Mouse (Mus musculus): ENCODE measurements around the gene Psat1. TPM values are rescaled to one million over a fixed set of nuclear protein-coding genes. Genes with fewer than 3 reads are reported as not detected.
A peak's percentile ranks its signal among the peaks of the same experiment; 100 is the strongest.

The Psat1 gene
- polyA plus RNA-seq, 1 experiment from 2014 or later: 104 TPM

- Histone ChIP-seq H3K36me3 (peaks cover 99% of the 10 kb centered on the region), H3K27me3 (ENCODE audit: insufficient read depth, poor library complexity, severe bottlenecking) (no peaks in the 10 kb centered on the region), H3K4me3 (no peak overlapping the region), H3K4me1 (replicated peaks) (no peaks in the 10 kb centered on the region), H3K27ac (no peak overlapping the region), H3K9me3 (no peaks in the 10 kb centered on the region)
- 92% methylated on average over 9 of the region's 9 CpGs for WGBS
- DNase-seq (ENCODE audit: low spot score): no peak
These were observed 33.7 kb downstream of the Psat1 start for GRCm38 (mm10) chr19:15913249-15913997.

- peaks cover 99% of the 10 kb centered on the region for H3K36me3 ChIP-seq
- H3K27ac ChIP-seq: no peak overlapping the region
These were observed 35.7 kb downstream of the Psat1 start for GRCm38 (mm10) chr19:15911441-15911840.

GRCm38 (mm10) chr19:15910987-15911386, 36.1 kb downstream of the Psat1 start:
- DNase-seq (ENCODE audit: low spot score): no peak
- WGBS: 92% methylated on average over 3 of the region's 3 CpGs
- Histone ChIP-seq H3K36me3 (peaks cover 99% of the 10 kb centered on the region), H3K27me3 (ENCODE audit: insufficient read depth, poor library complexity, severe bottlenecking) (no peaks in the 10 kb centered on the region), H3K27ac (no peak overlapping the region), H3K4me1 (replicated peaks) (no peaks in the 10 kb centered on the region), H3K9me3 (no peaks in the 10 kb centered on the region), H3K4me3 (no peak overlapping the region)

More at GRCm38 (mm10) chr19:15911441-15911840, 35.7 kb downstream of the Psat1 start:
- H3K4me1 ChIP-seq (replicated peaks): no peaks in the 10 kb centered on the region
- H3K4me3 ChIP-seq: no peak overlapping the region
- H3K27me3 ChIP-seq (ENCODE audit: insufficient read depth, poor library complexity, severe bottlenecking): no peaks in the 10 kb centered on the region
- no peak for DNase-seq (ENCODE audit: low spot score)
- 94% methylated on average over 5 of the region's 5 CpGs for WGBS
- H3K9me3 ChIP-seq: no peaks in the 10 kb centered on the region

- Histone ChIP-seq H3K36me3 (peaks cover 100% of the 10 kb centered on the region), H3K27ac (no peak overlapping the region), H3K9me3 (no peaks in the 10 kb centered on the region), H3K4me3 (no peak overlapping the region), H3K4me1 (replicated peaks) (no peaks in the 10 kb centered on the region), H3K27me3 (ENCODE audit: insufficient read depth, poor library complexity, severe bottlenecking) (no peaks in the 10 kb centered on the region)
- no peak for DNase-seq (ENCODE audit: low spot score)
- WGBS: 100% methylated on average over 1 of the region's 1 CpGs
These were observed 36.6 kb downstream of the Psat1 start for GRCm38 (mm10) chr19:15910488-15910887.

- DNase-seq (ENCODE audit: low spot score): no peak
- Histone ChIP-seq H3K36me3 (peaks cover 85% of the 10 kb centered on the region), H3K4me1 (replicated peaks) (peaks cover 19% of the 10 kb centered on the region), H3K27ac (no peak overlapping the region), H3K4me3 (no peak overlapping the region), H3K27me3 (ENCODE audit: insufficient read depth, poor library complexity, severe bottlenecking) (no peaks in the 10 kb centered on the region), H3K9me3 (no peaks in the 10 kb centered on the region)
- WGBS: 93% methylated on average over 5 of the region's 5 CpGs
These were observed 39.1 kb downstream of the Psat1 start for GRCm38 (mm10) chr19:15908016-15908415.

GRCm38 (mm10) chr19:15904734-15905133, 42.4 kb downstream of the Psat1 start:
- no peaks in the 10 kb centered on the region for H3K27me3 ChIP-seq (ENCODE audit: insufficient read depth, poor library complexity, severe bottlenecking)
- H3K27ac ChIP-seq: no peak overlapping the region
- 87% methylated on average over 4 of the region's 4 CpGs for WGBS
- no peaks in the 10 kb centered on the region for H3K9me3 ChIP-seq
- peaks cover 52% of the 10 kb centered on the region for H3K36me3 ChIP-seq
- DNase-seq (ENCODE audit: low spot score): no peak
- H3K4me1 ChIP-seq (replicated peaks): peaks cover 24% of the 10 kb centered on the region
- no peak overlapping the region for H3K4me3 ChIP-seq

- H3K36me3 ChIP-seq: peaks cover 42% of the 10 kb centered on the region
- H3K4me3 ChIP-seq: peak overlapping the region; percentile 27
- peak overlapping the region; percentile 81 for H3K27ac ChIP-seq
- no peaks in the 10 kb centered on the region for H3K9me3 ChIP-seq
- peak; percentile 20 for DNase-seq (ENCODE audit: low spot score)
- H3K27me3 ChIP-seq (ENCODE audit: insufficient read depth, poor library complexity, severe bottlenecking): no peaks in the 10 kb centered on the region
- WGBS: 39% methylated on average over 20 of the region's 20 CpGs
- H3K4me1 ChIP-seq (replicated peaks): peaks cover 24% of the 10 kb centered on the region
These were observed 43.3 kb downstream of the Psat1 start for GRCm38 (mm10) chr19:15903508-15904480.

GRCm38 (mm10) chr19:15895681-15896080, 51.5 kb downstream of the Psat1 start:
- Histone ChIP-seq H3K36me3 (no peaks in the 10 kb centered on the region), H3K4me1 (replicated peaks) (no peaks in the 10 kb centered on the region), H3K4me3 (no peak overlapping the region), H3K9me3 (no peaks in the 10 kb centered on the region), H3K27me3 (ENCODE audit: insufficient read depth, poor library complexity, severe bottlenecking) (no peaks in the 10 kb centered on the region), H3K27ac (no peak overlapping the region)
- WGBS: 85% methylated on average over 3 of the region's 3 CpGs
- no peak for DNase-seq (ENCODE audit: low spot score)

- no peak overlapping the region for H3K27ac ChIP-seq
- H3K4me3 ChIP-seq: no peak overlapping the region
- H3K4me1 ChIP-seq (replicated peaks): no peaks in the 10 kb centered on the region
- whole genome bisulfite sequencing: 90% methylated on average over 4 of the region's 4 CpGs
- DNase-seq (ENCODE audit: low spot score): no peak
- no peaks in the 10 kb centered on the region for H3K36me3 ChIP-seq
- H3K9me3 ChIP-seq: no peaks in the 10 kb centered on the region
- no peaks in the 10 kb centered on the region for H3K27me3 ChIP-seq (ENCODE audit: insufficient read depth, poor library complexity, severe bottlenecking)
These were observed 55.0 kb downstream of the Psat1 start for GRCm38 (mm10) chr19:15892146-15892545.

- no peaks in the 10 kb centered on the region for H3K36me3 ChIP-seq
- WGBS: 91% methylated on average over 4 of the region's 4 CpGs
- H3K27me3 ChIP-seq (ENCODE audit: insufficient read depth, poor library complexity, severe bottlenecking): no peaks in the 10 kb centered on the region
- H3K27ac ChIP-seq: no peak overlapping the region
- H3K4me1 ChIP-seq (replicated peaks): no peaks in the 10 kb centered on the region
- H3K9me3 ChIP-seq: no peaks in the 10 kb centered on the region
- no peak overlapping the region for H3K4me3 ChIP-seq
- no peak for DNase-seq (ENCODE audit: low spot score)
These were observed 58.7 kb downstream of the Psat1 start for GRCm38 (mm10) chr19:15888466-15888865.

- H3K27me3 ChIP-seq (ENCODE audit: insufficient read depth, poor library complexity, severe bottlenecking): no peaks in the 10 kb centered on the region
- H3K4me3 ChIP-seq: no peak overlapping the region
- DNase-seq (ENCODE audit: low spot score): no peak
- no peak overlapping the region for H3K27ac ChIP-seq
- H3K4me1 ChIP-seq (replicated peaks): no peaks in the 10 kb centered on the region
- H3K9me3 ChIP-seq: no peaks in the 10 kb centered on the region; the same call in 1 of the 2 replicates
- WGBS: 78% methylated on average over 11 of the region's 11 CpGs
- H3K36me3 ChIP-seq: no peaks in the 10 kb centered on the region
These were observed 64.3 kb downstream of the Psat1 start for GRCm38 (mm10) chr19:15882705-15883426.

GRCm38 (mm10) chr19:15880731-15881130, 66.4 kb downstream of the Psat1 start:
- DNase-seq (ENCODE audit: low spot score): no peak

More at GRCm38 (mm10) chr19:15880731-15881130, 66.4 kb downstream of the Psat1 start:
- WGBS: 90% methylated on average over 8 of the region's 8 CpGs
- H3K27me3 ChIP-seq (ENCODE audit: insufficient read depth, poor library complexity, severe bottlenecking): no peaks in the 10 kb centered on the region
- H3K4me1 ChIP-seq (replicated peaks): no peaks in the 10 kb centered on the region
- H3K9me3 ChIP-seq: no peaks in the 10 kb centered on the region; the same call in 1 of the 2 replicates
- H3K36me3 ChIP-seq: no peaks in the 10 kb centered on the region
- H3K4me3 ChIP-seq: no peak overlapping the region
- H3K27ac ChIP-seq: no peak overlapping the region; the same call in 1 of the 2 replicates

Measured in hindbrain, embryonic 10.5 days (tissue).